Comparison of ENCODE assay signal across 18 mouse cellular contexts in genomic region chr19:22132626-22133025, GRCm38 (mm10). TPM values are rescaled to one million over a fixed set of nuclear protein-coding genes. Genes with fewer than 3 reads are reported as not detected.
A peak's percentile ranks its signal among the peaks of the same experiment; 100 is the strongest.
DNase-seq lines count a peak whose midpoint lies in the region; ATAC-seq lines count a peak whose summit lies in the region.
"Had no signal": no experiment of that assay in that cellular context is flagged by ENCODE, and none has a peak within 500 bp of the region (broad histone marks: within the 10 kb centered on the region; RNA-seq: fewer than 3 reads in every experiment).

No protein-coding gene starts in this region.

- DNase-seq in left cerebral cortex, postnatal 4 days = peak; percentile 36
- no peak for DNase-seq in left cerebral cortex, postnatal 10 days (ENCODE audit: extremely low spot score in 1 of 2, low spot score in 2 of 2)
- peak; percentile 23 for DNase-seq in NIH3T3 (ENCODE audit: low read depth)
- peak; percentile 11 for DNase-seq in cerebellum, adult 8-10 months
- DNase-seq in B cell, adult 2 months = no peak
- DNase-seq in embryo, embryonic 10 days (ENCODE audit: low spot score) = no peak
- DNase-seq: right cerebral cortex, adult 18-20 months; thymus, postnatal 25 days had no signal

- 0 out of 2 replicates have a peak overlapping the region, but pooled peaks have one; percentile 20 for H3K27ac ChIP-seq in heart, embryonic 13.5 days (replicated peaks)
- no peak overlapping the region for H3K27ac ChIP-seq in heart, embryonic 11.5 days (ENCODE audit: low read depth, low read length)
- H3K27ac ChIP-seq: embryonic facial prominence, embryonic 13.5 days had no signal

- 59% methylated on average over 3 of the region's 3 CpGs for WGBS in heart, embryonic 13.5 days
- WGBS in heart, embryonic 11.5 days (ENCODE audit: insufficient replicate concordance) = 71% methylated on average over 3 of the region's 3 CpGs

- ATAC-seq in heart, embryonic 13.5 days (ENCODE audit: extremely low read depth, insufficient number of reproducible peaks, low FRiP score, low TSS enrichment) = no peak
- no peak for ATAC-seq in heart, embryonic 11.5 days (replicated peaks; ENCODE audit: insufficient number of reproducible peaks, low FRiP score, low TSS enrichment)
- ATAC-seq: CD4-positive, CD25-positive, alpha-beta regulatory T cell, adult 4 months; inflammation-experienced regulatory T-cells, adult 6 months had no signal

- H3K36me3 ChIP-seq in heart, embryonic 13.5 days = no peaks in the 10 kb centered on the region
- no peaks in the 10 kb centered on the region for H3K36me3 ChIP-seq in heart, embryonic 11.5 days (ENCODE audit: control insufficient read depth, insufficient read depth, low read length)
- H3K36me3 ChIP-seq: embryonic facial prominence, embryonic 13.5 days had no signal

- no peak overlapping the region for H3K9ac ChIP-seq in heart, embryonic 13.5 days
- H3K9ac ChIP-seq in heart, embryonic 11.5 days (ENCODE audit: low read depth, low read length) = no peak overlapping the region
- H3K9ac ChIP-seq: embryonic facial prominence, embryonic 13.5 days had no signal

- no peaks in the 10 kb centered on the region for H3K9me3 ChIP-seq in heart, embryonic 13.5 days
- no peaks in the 10 kb centered on the region for H3K9me3 ChIP-seq in heart, embryonic 11.5 days (replicated peaks; ENCODE audit: control insufficient read depth, low read length)
- H3K9me3 ChIP-seq: embryonic facial prominence, embryonic 13.5 days had no signal

- peaks cover 7% of the 10 kb centered on the region; the same call in 1 of the 2 replicates for H3K27me3 ChIP-seq in heart, embryonic 13.5 days (replicated peaks)
- no peaks in the 10 kb centered on the region for H3K27me3 ChIP-seq in heart, embryonic 11.5 days (ENCODE audit: control insufficient read depth, insufficient read depth, low read length)

- H3K4me1 ChIP-seq in heart, embryonic 13.5 days = no peaks in the 10 kb centered on the region
- no peaks in the 10 kb centered on the region for H3K4me1 ChIP-seq in heart, embryonic 11.5 days (ENCODE audit: control insufficient read depth, insufficient read depth, low read length)
- H3K4me1 ChIP-seq: embryonic facial prominence, embryonic 13.5 days had no signal

- intact Hi-C loops in left cerebral cortex, postnatal 4 days (cut with DNase I) = no loop called here
- intact Hi-C loops in left cerebral cortex, postnatal 10 days (cut with DNase I) = no loop called here

- no peak overlapping the region for H3K4me3 ChIP-seq in heart, embryonic 13.5 days
- H3K4me3 ChIP-seq in heart, embryonic 11.5 days (ENCODE audit: low read depth, low read length) = no peak overlapping the region
- H3K4me3 ChIP-seq: embryonic facial prominence, embryonic 13.5 days; myocyte had no signal

- H3K4me2 ChIP-seq in heart, embryonic 13.5 days = no peak overlapping the region
- H3K4me2 ChIP-seq in heart, embryonic 11.5 days = no peak overlapping the region
- H3K4me2 ChIP-seq: embryonic facial prominence, embryonic 13.5 days had no signal

RNA-seq across cellular contexts. Expression of gene Trpm3, which starts 6.2 kb away (rescaled TPM):
- 1.1 and 1.2 TPM in 2 replicates for polyA plus RNA-seq in heart, embryonic 13.5 days (2015; fragmentation: Nextera tagmentation; extraction: Ambion mirVana)
- 1.2 and 1.8 TPM in 2 replicates for polyA plus RNA-seq in heart, embryonic 11.5 days (2014; fragmentation: Nextera tagmentation; extraction: Ambion mirVana)
- total RNA-seq in left cerebral cortex, postnatal 4 days (2021) = 10 to 100 TPM; 88.7 to 89.4 TPM
- 10 to 100 TPM; 63.0 to 67.9 TPM for total RNA-seq in left cerebral cortex, postnatal 10 days (2021)
- total RNA-seq: hematopoietic stem cell, adult 5-6 weeks; liver, adult 2 months; MEL; neutrophil, adult 5-6 weeks had no signal
- polyA plus RNA-seq: liver, adult 2 months had no signal

Comparison
In these comparisons a context has a peak if more than half of its experiments do, and no peak if none do; other contexts are left out.
1. DNase-seq: peak in left cerebral cortex, postnatal 4 days (single experiment), NIH3T3 (single experiment) and cerebellum, adult 8-10 months (single experiment); none in left cerebral cortex, postnatal 10 days (0 of 2), B cell, adult 2 months (0 of 2) and embryo, embryonic 10 days (single experiment).